Mouse (Mus musculus) heart, embryonic 13.5 days (tissue): ENCODE data around the gene Spata2l. TPM values are rescaled to one million over a fixed set of nuclear protein-coding genes. Genes with fewer than 3 reads are reported as not detected.

Source experiments
- ATAC-seq: fragments of 200-750 bp; cut with Nextera tagmentation; 2 replicates; pipeline ENCODE4 v1.8.0; 2017; ENCODE audit warnings: moderate TSS enrichment; ENCODE audit not compliant: insufficient number of reproducible peaks, low FRiP score, low TSS enrichment; ENCODE audit errors: extremely low read depth
- H3K27ac ChIP-seq: fragments of 300-500 bp; sonication (generic); replicated peaks from 2 replicates; pipeline ENCODE4 v1.5.1; 2015; ENCODE audit warnings: moderate library complexity, mild to moderate bottlenecking, inconsistent platforms
- H3K27me3 ChIP-seq: fragments of 300-500 bp; sonication (generic); replicated peaks from 2 replicates; pipeline ENCODE4 v1.6.1; 2015; ENCODE audit warnings: mild to moderate bottlenecking, inconsistent platforms
- H3K36me3 ChIP-seq: fragments of 300-500 bp; sonication (generic); 2 replicates; pipeline ENCODE4 v1.6.1; 2015; ENCODE audit warnings: mild to moderate bottlenecking, inconsistent platforms
- H3K4me1 ChIP-seq: fragments of 300-500 bp; sonication (generic); 2 replicates; pipeline ENCODE4 v1.6.1; 2015; ENCODE audit warnings: inconsistent platforms
- H3K4me2 ChIP-seq: fragments of 300-500 bp; sonication (generic); 2 replicates; pipeline ENCODE4 v1.6.1; 2015; ENCODE audit warnings: inconsistent platforms, mild to moderate bottlenecking, moderate library complexity
- H3K4me3 ChIP-seq: fragments of 300-500 bp; sonication (generic); 2 replicates; pipeline ENCODE4 v1.5.1; 2015; ENCODE audit warnings: moderate library complexity, mild to moderate bottlenecking, inconsistent platforms
- H3K9ac ChIP-seq: fragments of 300-500 bp; sonication (generic); 2 replicates; pipeline ENCODE4 v1.6.1; 2015; ENCODE audit warnings: inconsistent platforms, mild to moderate bottlenecking, moderate library complexity
- H3K9me3 ChIP-seq: fragments of 300-500 bp; sonication (generic); 2 replicates; pipeline ENCODE4 v1.6.1; 2016; ENCODE audit warnings: inconsistent platforms
- WGBS: fragments of 180-500 bp; shearing (Covaris S2); methylation state at CpG from one replicate; pipeline ENCODE4 v1.1.7; 2015; ENCODE audit warnings: mixed read lengths; 5-methylcytosine and 5-hydroxymethylcytosine counted together
- polyA plus RNA-seq: library from polyadenylated mRNA; unstranded; fragments of >200 nt; fragmentation: Nextera tagmentation; extraction: Ambion mirVana; gene quantifications from 2 replicates; pipeline ENCODE4 v1.2.1, GENCODE M21; 2015

The Spata2l gene
- polyA plus RNA-seq, 1 experiment from 2014 or later: 3.1 TPM

GRCm38 (mm10) chr8:123193771-123194170, 42.3 kb downstream of the Spata2l start:
- no peak overlapping the region for H3K27ac ChIP-seq
- H3K9ac ChIP-seq: no peak overlapping the region
- ATAC-seq: no peak
- no peaks in the 10 kb centered on the region for H3K9me3 ChIP-seq
- peaks cover 7% of the 10 kb centered on the region for H3K4me1 ChIP-seq
- H3K27me3 ChIP-seq: peaks cover 26% of the 10 kb centered on the region
- H3K36me3 ChIP-seq: no peaks in the 10 kb centered on the region
- H3K4me2 ChIP-seq: no peak overlapping the region
- no peak overlapping the region for H3K4me3 ChIP-seq
- 82% methylated on average over 9 of the region's 9 CpGs for WGBS

GRCm38 (mm10) chr8:123191908-123192307, 44.1 kb downstream of the Spata2l start:
- Histone ChIP-seq H3K4me2 (no peak overlapping the region), H3K4me3 (no peak overlapping the region), H3K36me3 (no peaks in the 10 kb centered on the region), H3K4me1 (peaks cover 7% of the 10 kb centered on the region), H3K9me3 (no peaks in the 10 kb centered on the region), H3K9ac (no peak overlapping the region), H3K27ac (no peak overlapping the region), H3K27me3 (peaks cover 17% of the 10 kb centered on the region)
- WGBS: 54% methylated on average over 8 of the region's 8 CpGs
- no peak for ATAC-seq

- H3K4me1 ChIP-seq: peaks cover 15% of the 10 kb centered on the region
- H3K36me3 ChIP-seq: no peaks in the 10 kb centered on the region
- no peaks in the 10 kb centered on the region for H3K9me3 ChIP-seq
- no peak for ATAC-seq
- H3K4me3 ChIP-seq: no peak overlapping the region
- 2% methylated on average over 9 of the region's 9 CpGs for WGBS
- H3K27me3 ChIP-seq: peaks cover 17% of the 10 kb centered on the region
- H3K27ac ChIP-seq: no peak overlapping the region
- peak overlapping the region; percentile 60 for H3K9ac ChIP-seq
- peak overlapping the region; percentile 46 for H3K4me2 ChIP-seq
Observed at GRCm38 (mm10) chr8:123190678-123191077, 45.4 kb downstream of the Spata2l start.

- WGBS: 77% methylated on average over 7 of the region's 7 CpGs
- Histone ChIP-seq H3K36me3 (no peaks in the 10 kb centered on the region), H3K27me3 (peaks cover 5% of the 10 kb centered on the region; the same call in 1 of the 2 replicates), H3K4me2 (no peak overlapping the region), H3K9ac (no peak overlapping the region), H3K9me3 (no peaks in the 10 kb centered on the region), H3K4me3 (no peak overlapping the region), H3K4me1 (peaks cover 22% of the 10 kb centered on the region), H3K27ac (no peak overlapping the region)
- no peak for ATAC-seq
Observed at GRCm38 (mm10) chr8:123188841-123189240, 47.2 kb downstream of the Spata2l start.

GRCm38 (mm10) chr8:123188006-123188405, 48.0 kb downstream of the Spata2l start:
- H3K36me3 ChIP-seq: no peaks in the 10 kb centered on the region
- H3K27ac ChIP-seq: no peak overlapping the region
- peaks cover 22% of the 10 kb centered on the region for H3K4me1 ChIP-seq
- no peaks in the 10 kb centered on the region for H3K9me3 ChIP-seq
- H3K9ac ChIP-seq: no peak overlapping the region
- H3K4me3 ChIP-seq: no peak overlapping the region
- 70% methylated on average over 2 of the region's 2 CpGs for WGBS
- H3K27me3 ChIP-seq: peaks cover 5% of the 10 kb centered on the region; the same call in 1 of the 2 replicates
- ATAC-seq: no peak
- H3K4me2 ChIP-seq: no peak overlapping the region

GRCm38 (mm10) chr8:123185566-123186409, 50.2 kb downstream of the Spata2l start, which contains the start of gene Dpep1:
Dpep1 (plus strand) TSS chr8:123186242.
- no peaks in the 10 kb centered on the region for H3K27me3 ChIP-seq
- H3K27ac ChIP-seq: peak within 1 kb of the TSS; percentile 25; the same call in 1 of the 2 replicates
- no peak for ATAC-seq
- WGBS: 34% methylated on average over 19 of the region's 19 CpGs
- H3K4me1 ChIP-seq: peaks cover 18% of the 10 kb centered on the region
- H3K4me3 ChIP-seq: no peak within 1 kb of the TSS
- H3K9ac ChIP-seq: peak within 1 kb of the TSS; percentile 33; the same call in 1 of the 2 replicates
- no peaks in the 10 kb centered on the region for H3K36me3 ChIP-seq
- H3K4me2 ChIP-seq: 0 out of 2 replicates have a peak within 1 kb of the TSS, but pooled peaks have one; percentile 9
- H3K9me3 ChIP-seq: no peaks in the 10 kb centered on the region

GRCm38 (mm10) chr8:123181391-123181790, 54.6 kb downstream of the Spata2l start:
- H3K4me2 ChIP-seq: no peak overlapping the region
- 60% methylated on average over 3 of the region's 3 CpGs for WGBS
- H3K27ac ChIP-seq: no peak overlapping the region
- peaks cover 17% of the 10 kb centered on the region for H3K9me3 ChIP-seq
- no peaks in the 10 kb centered on the region for H3K27me3 ChIP-seq
- H3K36me3 ChIP-seq: no peaks in the 10 kb centered on the region
- no peak for ATAC-seq
- peaks cover 14% of the 10 kb centered on the region for H3K4me1 ChIP-seq
- no peak overlapping the region for H3K4me3 ChIP-seq
- no peak overlapping the region for H3K9ac ChIP-seq

Other genes starting within 250 kb of the Spata2l start
- 18.8 and 20.3 TPM in 2 replicates for gene Ankrd11, start 194.0 kb downstream of the Spata2l start, polyA plus RNA-seq
- 62.2 and 62.7 TPM in 2 replicates for gene Spg7, start 173.3 kb downstream of the Spata2l start, polyA plus RNA-seq
- 938 and 957 TPM in 2 replicates for gene Rpl13, start 133.9 kb downstream of the Spata2l start, polyA plus RNA-seq
- 0.19 and 0.24 TPM in 2 replicates for gene Cpne7, start 118.9 kb downstream of the Spata2l start, polyA plus RNA-seq
- gene Sult5a1, start 77.9 kb downstream of the Spata2l start, polyA plus RNA-seq: 4.0 and 7.5 TPM in 2 replicates
- 2.5 and 3.3 TPM in 2 replicates for gene Dpep1, start 50.0 kb downstream of the Spata2l start, polyA plus RNA-seq
- 91.2 and 99.4 TPM in 2 replicates for gene Chmp1a, start 23.5 kb downstream of the Spata2l start, polyA plus RNA-seq
- gene Spata33, start 23.4 kb downstream of the Spata2l start, polyA plus RNA-seq: 3.7 TPM in 2 replicates
- gene Cdk10, start 11.4 kb downstream of the Spata2l start, polyA plus RNA-seq: 19.5 and 20.5 TPM in 2 replicates
- gene Zfp276, start 18.0 kb upstream of the Spata2l start, polyA plus RNA-seq: 12.7 and 13.5 TPM in 2 replicates
- 18.1 and 18.5 TPM in 2 replicates for gene Vps9d1, start 18.1 kb upstream of the Spata2l start, polyA plus RNA-seq
- gene Fanca, start 82.3 kb upstream of the Spata2l start, polyA plus RNA-seq: 17.0 and 17.5 TPM in 2 replicates
- gene Spire2, start 96.5 kb upstream of the Spata2l start, polyA plus RNA-seq: 1.1 and 1.7 TPM in 2 replicates
- 136 and 141 TPM in 2 replicates for gene Tcf25, start 137.5 kb upstream of the Spata2l start, polyA plus RNA-seq
- not detected in 2 replicates for gene Mc1r, start 170.9 kb upstream of the Spata2l start, polyA plus RNA-seq
- 4.1 and 4.9 TPM in 2 replicates for gene Tubb3, start 175.2 kb upstream of the Spata2l start, polyA plus RNA-seq
- 30.4 and 31.1 TPM in 2 replicates for gene Def8, start 187.3 kb upstream of the Spata2l start, polyA plus RNA-seq
- gene Afg3l1, start 241.7 kb upstream of the Spata2l start, polyA plus RNA-seq: 47.4 and 47.7 TPM in 2 replicates